8 mouse cellular contexts compared by ENCODE assay signal in genomic region chr8:84831490-84831889, GRCm38 (mm10). TPM values are rescaled to one million over a fixed set of nuclear protein-coding genes. Genes with fewer than 3 reads are reported as not detected.
A peak's percentile ranks its signal among the peaks of the same experiment; 100 is the strongest.
DNase-seq lines count a peak whose midpoint lies in the region; ATAC-seq lines count a peak whose summit lies in the region.

Gene Gadd45gip1 (plus strand): TSS chr8:84831522.

- DNase-seq in CD4-positive helper T cell, adult 2 months (ENCODE audit: low read depth, low spot score): peak; percentile 82
- DNase-seq in NIH3T3 (ENCODE audit: low read depth): peak; percentile 81
- no peak for DNase-seq in left cerebral cortex, postnatal 14 days (ENCODE audit: low spot score in 2 of 2)
- no peak for DNase-seq in retina, postnatal 1 day

- 64% methylated on average over 11 of the region's 11 CpGs for whole genome bisulfite sequencing in heart, embryonic 15.5 days
- 64% methylated on average over 11 of the region's 11 CpGs for WGBS in stomach, embryonic 16.5 days

- H3K4me2 ChIP-seq in heart, embryonic 15.5 days: peak within 1 kb of the TSS; percentile 71
- H3K4me2 ChIP-seq in stomach, embryonic 16.5 days (ENCODE audit: low read depth, low read length): peak within 1 kb of the TSS; percentile 75

- H3K27me3 ChIP-seq in heart, embryonic 15.5 days: no peaks in the 10 kb centered on the region
- no peaks in the 10 kb centered on the region for H3K27me3 ChIP-seq in stomach, embryonic 16.5 days (ENCODE audit: control insufficient read depth, insufficient read depth, low read length)

- H3K36me3 ChIP-seq in heart, embryonic 15.5 days: peaks cover 28% of the 10 kb centered on the region
- H3K36me3 ChIP-seq in stomach, embryonic 16.5 days (ENCODE audit: control insufficient read depth, insufficient read depth, low read length): peaks cover 10% of the 10 kb centered on the region; the same call in 1 of the 2 replicates

- H3K27ac ChIP-seq in heart, embryonic 15.5 days: peak within 1 kb of the TSS; percentile 93
- H3K27ac ChIP-seq in stomach, embryonic 16.5 days (ENCODE audit: low read length): peak within 1 kb of the TSS; percentile 95

- intact Hi-C loops in left cerebral cortex, postnatal 14 days (cut with DNase I): no loop called here

- H3K9ac ChIP-seq in heart, embryonic 15.5 days: peak within 1 kb of the TSS; percentile 92
- H3K9ac ChIP-seq in stomach, embryonic 16.5 days (ENCODE audit: low read length): peak within 1 kb of the TSS; percentile 99

- H3K9me3 ChIP-seq in heart, embryonic 15.5 days (replicated peaks): no peaks in the 10 kb centered on the region
- no peaks in the 10 kb centered on the region for H3K9me3 ChIP-seq in stomach, embryonic 16.5 days (replicated peaks; ENCODE audit: control insufficient read depth, low read length)

- peak; percentile 71 for ATAC-seq in erythroblast, adult 5-6 weeks (replicated peaks; ENCODE audit: low FRiP score, poor library complexity, severe bottlenecking)
- ATAC-seq in heart, embryonic 15.5 days (replicated peaks; ENCODE audit: insufficient number of reproducible peaks, insufficient read depth, low FRiP score, low read depth): no peak
- peak; percentile 79 for ATAC-seq in megakaryocyte progenitor cell, adult 5-6 weeks (replicated peaks; ENCODE audit: poor library complexity)
- no peak for ATAC-seq in stomach, embryonic 16.5 days (ENCODE audit: insufficient read depth, low FRiP score)

- H3K4me1 ChIP-seq in heart, embryonic 15.5 days (replicated peaks): peaks cover 37% of the 10 kb centered on the region
- peaks cover 18% of the 10 kb centered on the region for H3K4me1 ChIP-seq in stomach, embryonic 16.5 days (ENCODE audit: control insufficient read depth, insufficient read depth, low read length)

- peak within 1 kb of the TSS; percentile 91 for H3K4me3 ChIP-seq in heart, embryonic 15.5 days
- H3K4me3 ChIP-seq in stomach, embryonic 16.5 days (replicated peaks; ENCODE audit: low read length): peak within 1 kb of the TSS; percentile 98

RNA-seq across cellular contexts. Expression of gene Gadd45gip1, which starts in this region (rescaled TPM):
- 4.4 and 5.9 TPM in 2 replicates for total RNA-seq in erythroblast, adult 5-6 weeks (2015; ENCODE audit: low replicate concordance)
- 7.4 and 7.7 TPM in 2 replicates for total RNA-seq in erythroblast, adult 5-6 weeks (2017; ENCODE audit: low replicate concordance)
- polyA plus RNA-seq in heart, embryonic 15.5 days (2015; fragmentation: Nextera tagmentation; extraction: Ambion mirVana): 45.3 and 46.5 TPM in 2 replicates
- 10 to 100 TPM; 23.4 to 23.6 TPM for total RNA-seq in left cerebral cortex, postnatal 14 days (2021)
- total RNA-seq in megakaryocyte progenitor cell, adult 5-6 weeks (2015): 21.4 and 21.9 TPM in 2 replicates
- 51.2 and 57.4 TPM in 2 replicates for total RNA-seq in megakaryocyte progenitor cell, adult 5-6 weeks (2017)
- 42.0 and 49.5 TPM in 2 replicates for polyA plus RNA-seq in stomach, embryonic 16.5 days (2015; fragmentation: Nextera tagmentation; extraction: Ambion mirVana)

Comparison
In these comparisons a context has a peak if more than half of its experiments do, and no peak if none do; other contexts are left out.
1. DNase-seq: peak in CD4-positive helper T cell, adult 2 months (single experiment) and NIH3T3 (single experiment); none in left cerebral cortex, postnatal 14 days (0 of 2) and retina, postnatal 1 day (single experiment).
2. ATAC-seq: peak in erythroblast, adult 5-6 weeks (single experiment) and megakaryocyte progenitor cell, adult 5-6 weeks (single experiment); none in heart, embryonic 15.5 days (single experiment) and stomach, embryonic 16.5 days (single experiment).